Mouse (Mus musculus): ENCODE measurements around the gene Havcr1. TPM values are rescaled to one million over a fixed set of nuclear protein-coding genes. Genes with fewer than 3 reads are reported as not detected.
"Not testable (repeated sequence)": the region's sequence is repeated elsewhere in the genome, so short reads cannot be mapped to it uniquely, and the experiment has no call there.

The Havcr1 gene
- polyA plus RNA-seq, 1 experiment from 2014 or later, result not detected

GRCm38 (mm10) chr11:46741716-46742115 lies 6.8 kb downstream of the Havcr1 start:
- no peaks in the 10 kb centered on the region for H3K9me3 ChIP-seq
- no peak overlapping the region for H3K27ac ChIP-seq (replicated peaks)
- no peak for ATAC-seq (ENCODE audit: low FRiP score, low read depth)
- no peak overlapping the region for H3K9ac ChIP-seq (replicated peaks)
- WGBS, result 69% methylated on average over 3 of the region's 3 CpGs
- no peaks in the 10 kb centered on the region for H3K4me1 ChIP-seq
- no peak overlapping the region for H3K4me2 ChIP-seq (replicated peaks)
- no peak overlapping the region for H3K4me3 ChIP-seq
- no peaks in the 10 kb centered on the region for H3K36me3 ChIP-seq
- no peaks in the 10 kb centered on the region for H3K27me3 ChIP-seq

DNA sequence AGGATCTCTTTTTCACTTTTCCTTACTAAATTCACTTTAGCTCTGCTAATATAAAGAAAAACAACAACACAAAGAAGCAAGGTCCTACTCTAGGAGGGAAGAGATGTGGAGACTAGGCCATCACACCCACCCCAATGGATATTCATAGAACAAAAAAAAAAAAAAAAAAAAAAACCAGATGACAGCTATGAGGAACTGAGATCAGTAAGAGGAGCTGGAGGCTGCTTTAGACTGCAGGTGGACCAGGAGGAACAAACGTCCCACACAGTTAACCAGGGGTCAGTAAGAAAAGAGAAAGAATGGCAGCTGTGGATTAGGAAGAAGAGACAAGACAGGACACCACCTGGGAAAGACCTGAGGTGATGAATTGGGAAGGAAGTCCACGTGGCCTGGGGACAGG lies 13.1 kb downstream of the Havcr1 start:
- H3K27ac ChIP-seq (replicated peaks), result no peak overlapping the region
- no peak overlapping the region for H3K4me3 ChIP-seq
- 63% methylated on average over 2 of the region's 2 CpGs for WGBS
- H3K9ac ChIP-seq (replicated peaks), result no peak overlapping the region
- H3K9me3 ChIP-seq, result no peaks in the 10 kb centered on the region
- ATAC-seq (ENCODE audit: low FRiP score, low read depth), result no peak
- no peaks in the 10 kb centered on the region for H3K27me3 ChIP-seq
- no peaks in the 10 kb centered on the region for H3K36me3 ChIP-seq
- no peak overlapping the region for H3K4me2 ChIP-seq (replicated peaks)
- no peaks in the 10 kb centered on the region for H3K4me1 ChIP-seq

DNA sequence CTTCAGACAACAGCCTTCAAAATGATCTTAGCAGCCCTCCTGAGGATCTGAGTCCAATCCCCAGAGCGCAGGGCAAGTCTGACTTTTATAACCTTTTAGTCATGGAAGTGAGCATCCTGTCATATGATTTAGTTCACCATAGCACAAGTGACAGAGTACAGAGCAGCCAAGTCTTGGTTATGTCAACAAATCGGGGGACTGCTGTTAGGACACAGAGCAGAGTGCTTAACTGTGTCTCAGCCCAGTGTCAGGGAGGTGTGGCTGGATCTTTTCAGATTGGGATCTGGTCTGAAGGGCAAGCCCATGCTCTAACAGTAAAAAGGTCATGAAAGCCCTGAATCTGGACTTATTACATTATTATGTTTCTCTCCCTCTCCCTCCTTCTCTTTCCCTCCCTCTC lies 18.8 kb downstream of the Havcr1 start:
- 84% methylated on average over 2 of the region's 2 CpGs for WGBS
- H3K4me1 ChIP-seq, result no peaks in the 10 kb centered on the region
- H3K36me3 ChIP-seq, result no peaks in the 10 kb centered on the region
- H3K4me2 ChIP-seq (replicated peaks), result no peak overlapping the region
- no peak overlapping the region for H3K9ac ChIP-seq (replicated peaks)
- no peak for ATAC-seq (ENCODE audit: low FRiP score, low read depth)
- H3K27me3 ChIP-seq, result no peaks in the 10 kb centered on the region
- no peaks in the 10 kb centered on the region for H3K9me3 ChIP-seq
- H3K4me3 ChIP-seq, result no peak overlapping the region
- H3K27ac ChIP-seq (replicated peaks), result no peak overlapping the region

- H3K36me3 ChIP-seq, result no peaks in the 10 kb centered on the region
- no peak overlapping the region for H3K27ac ChIP-seq (replicated peaks)
- no peak overlapping the region for H3K9ac ChIP-seq (replicated peaks)
- no peak overlapping the region for H3K4me3 ChIP-seq
- no peaks in the 10 kb centered on the region for H3K4me1 ChIP-seq
- ATAC-seq (ENCODE audit: low FRiP score, low read depth), result no peak
- no peaks in the 10 kb centered on the region for H3K27me3 ChIP-seq
- 70% methylated on average over 4 of the region's 4 CpGs for WGBS
- H3K9me3 ChIP-seq, result no peaks in the 10 kb centered on the region
- H3K4me2 ChIP-seq (replicated peaks), result no peak overlapping the region
Measured at GRCm38 (mm10) chr11:46754669-46755068, 19.8 kb downstream of the Havcr1 start.

DNA sequence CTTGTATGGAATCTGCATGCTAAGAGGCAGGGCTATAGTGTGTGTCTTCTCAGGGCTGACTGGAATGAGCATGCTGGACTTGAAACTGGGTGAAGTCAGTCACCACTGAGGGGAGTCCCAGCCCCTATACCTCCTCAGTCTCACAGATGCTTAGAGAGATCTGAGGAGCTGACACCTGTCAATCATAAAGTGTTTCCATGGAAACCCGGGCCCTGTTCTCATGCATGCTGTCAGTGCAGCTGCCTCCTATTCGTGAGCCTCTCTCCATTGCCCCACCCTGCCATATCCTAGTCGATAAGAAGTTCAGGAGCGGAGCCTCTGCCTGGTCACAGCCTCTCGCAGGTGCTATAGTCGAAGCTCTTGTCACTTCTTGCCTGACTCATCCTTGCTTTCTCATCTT lies 20.8 kb downstream of the Havcr1 start:
- 0 out of 2 replicates have a peak, but pooled peaks have one; percentile 27 for ATAC-seq (ENCODE audit: low FRiP score, low read depth)
- not testable (repeated sequence) for H3K4me2 ChIP-seq (replicated peaks); H3K36me3 ChIP-seq; H3K4me3 ChIP-seq; H3K4me1 ChIP-seq; H3K9ac ChIP-seq (replicated peaks); H3K9me3 ChIP-seq; H3K27ac ChIP-seq (replicated peaks); H3K27me3 ChIP-seq
- WGBS, result 84% methylated on average over 6 of the region's 6 CpGs

DNA sequence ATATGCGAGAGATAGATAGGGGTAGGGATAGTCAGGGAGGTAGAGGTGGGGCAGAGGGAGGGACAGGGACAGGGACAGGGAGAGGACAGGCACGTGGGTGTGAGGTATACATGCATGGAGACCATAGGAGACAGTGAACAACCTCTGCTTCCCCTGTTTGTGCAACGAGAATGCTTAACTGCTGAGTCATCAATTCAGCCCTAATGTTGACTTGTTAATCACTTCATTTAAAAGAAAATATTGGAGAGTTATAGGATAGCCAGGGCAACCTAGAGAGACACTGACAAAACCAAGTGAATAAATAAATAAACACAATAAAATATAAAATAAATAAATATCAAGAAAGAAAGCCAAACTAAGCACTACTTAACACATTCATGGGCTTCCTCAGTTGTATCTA lies 42.0 kb downstream of the Havcr1 start:
- H3K9me3 ChIP-seq, result no peaks in the 10 kb centered on the region
- H3K4me1 ChIP-seq, result no peaks in the 10 kb centered on the region
- no peaks in the 10 kb centered on the region for H3K27me3 ChIP-seq
- no peak overlapping the region for H3K4me3 ChIP-seq
- no peak overlapping the region for H3K27ac ChIP-seq (replicated peaks)
- no peak for ATAC-seq (ENCODE audit: low FRiP score, low read depth)
- no peaks in the 10 kb centered on the region for H3K36me3 ChIP-seq
- 85% methylated on average over 3 of the region's 3 CpGs for WGBS
- no peak overlapping the region for H3K9ac ChIP-seq (replicated peaks)
- H3K4me2 ChIP-seq (replicated peaks), result no peak overlapping the region

GRCm38 (mm10) chr11:46779811-46780210 lies 44.9 kb downstream of the Havcr1 start:
- H3K27me3 ChIP-seq, result no peaks in the 10 kb centered on the region
- H3K27ac ChIP-seq (replicated peaks), result no peak overlapping the region
- no peak overlapping the region for H3K9ac ChIP-seq (replicated peaks)
- H3K36me3 ChIP-seq, result no peaks in the 10 kb centered on the region
- H3K4me3 ChIP-seq, result no peak overlapping the region
- H3K4me2 ChIP-seq (replicated peaks), result no peak overlapping the region
- no peak for ATAC-seq (ENCODE audit: low FRiP score, low read depth)
- no peaks in the 10 kb centered on the region for H3K9me3 ChIP-seq
- 92% methylated on average over 2 of the region's 2 CpGs for whole genome bisulfite sequencing
- H3K4me1 ChIP-seq, result no peaks in the 10 kb centered on the region

DNA sequence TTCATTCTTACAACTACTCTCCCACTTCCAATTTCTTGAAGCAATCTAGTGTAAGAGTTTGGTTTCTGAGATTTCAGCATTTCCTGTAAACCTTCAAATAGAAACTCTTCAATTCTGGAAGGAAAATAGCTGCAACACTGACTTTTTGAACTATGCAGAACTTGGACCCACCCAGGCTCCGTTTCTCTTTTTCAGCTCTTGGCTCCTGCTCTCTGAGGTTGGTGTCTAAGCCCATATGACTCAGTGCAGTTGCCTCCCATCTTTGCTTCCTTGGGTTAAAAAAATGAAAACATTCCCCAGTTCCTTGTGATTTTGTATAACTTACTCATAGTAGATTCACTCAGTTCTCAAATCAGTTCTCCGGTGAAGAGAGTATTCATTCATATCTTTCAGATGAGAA lies 69.6 kb downstream of the Havcr1 start:
- no peak overlapping the region for H3K4me2 ChIP-seq (replicated peaks)
- no peaks in the 10 kb centered on the region for H3K27me3 ChIP-seq
- H3K4me1 ChIP-seq, result no peaks in the 10 kb centered on the region
- no peak overlapping the region for H3K9ac ChIP-seq (replicated peaks)
- 88% methylated on average over 2 of the region's 2 CpGs for WGBS
- no peak for ATAC-seq (ENCODE audit: low FRiP score, low read depth)
- no peak overlapping the region for H3K27ac ChIP-seq (replicated peaks)
- H3K9me3 ChIP-seq, result no peaks in the 10 kb centered on the region
- H3K4me3 ChIP-seq, result no peak overlapping the region
- H3K36me3 ChIP-seq, result no peaks in the 10 kb centered on the region

DNA sequence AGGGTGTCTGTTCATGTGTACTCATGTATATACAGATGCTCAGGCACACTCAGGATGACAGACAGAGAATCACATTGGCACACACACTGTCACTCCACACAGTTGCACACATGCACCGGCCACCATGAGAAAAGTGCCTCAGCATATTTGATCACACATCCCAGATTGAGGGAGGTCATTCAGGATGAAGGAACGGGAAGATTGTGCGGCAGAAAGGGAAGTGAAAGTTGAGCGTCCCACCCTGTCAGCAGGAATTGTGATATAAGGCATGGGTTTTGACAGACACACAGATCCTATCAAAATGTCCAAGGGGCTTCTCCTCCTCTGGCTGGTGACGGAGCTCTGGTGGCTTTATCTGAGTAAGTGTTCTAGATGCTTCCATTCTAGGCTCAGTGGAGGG lies 75.6 kb downstream of the Havcr1 start, which contains the start of gene Timd4:
Timd4 (plus strand) TSS at position 290 of the 400 bp plus-strand sequence.
- WGBS, result 90% methylated on average over 5 of the region's 5 CpGs
- no peaks in the 10 kb centered on the region for H3K27me3 ChIP-seq
- H3K9me3 ChIP-seq, result no peaks in the 10 kb centered on the region
- no peak within 1 kb of the TSS for H3K9ac ChIP-seq (replicated peaks)
- no peak for ATAC-seq (ENCODE audit: low FRiP score, low read depth)
- H3K4me3 ChIP-seq, result no peak within 1 kb of the TSS
- no peak within 1 kb of the TSS for H3K4me2 ChIP-seq (replicated peaks)
- H3K4me1 ChIP-seq, result no peaks in the 10 kb centered on the region
- no peaks in the 10 kb centered on the region for H3K36me3 ChIP-seq
- H3K27ac ChIP-seq (replicated peaks), result no peak within 1 kb of the TSS

DNA sequence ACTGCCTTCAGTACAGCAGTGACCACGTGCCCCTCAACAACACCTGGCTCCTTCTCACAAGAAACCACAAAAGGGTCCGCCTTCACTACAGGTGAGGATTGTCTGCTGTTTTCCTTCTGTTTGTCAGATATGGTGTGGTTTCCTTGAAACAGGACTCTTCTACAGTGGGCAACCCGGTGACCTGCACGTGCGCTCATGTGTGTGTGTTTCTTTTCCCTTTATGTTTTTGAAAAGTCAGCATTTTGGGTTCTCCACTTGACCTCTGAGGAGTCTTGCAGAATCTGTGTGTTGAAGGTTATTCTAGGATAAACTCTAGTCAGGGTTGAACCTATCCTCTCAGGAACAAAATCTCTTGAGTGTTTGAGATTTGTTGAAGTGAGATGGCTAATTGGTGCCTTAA lies 82.8 kb downstream of the Havcr1 start:
- no peak overlapping the region for H3K4me2 ChIP-seq (replicated peaks)
- no peak for ATAC-seq (ENCODE audit: low FRiP score, low read depth)
- WGBS, result 89% methylated on average over 5 of the region's 5 CpGs
- H3K36me3 ChIP-seq, result no peaks in the 10 kb centered on the region
- H3K9ac ChIP-seq (replicated peaks), result no peak overlapping the region
- H3K27me3 ChIP-seq, result no peaks in the 10 kb centered on the region
- no peak overlapping the region for H3K4me3 ChIP-seq
- H3K4me1 ChIP-seq, result no peaks in the 10 kb centered on the region
- no peaks in the 10 kb centered on the region for H3K9me3 ChIP-seq
- H3K27ac ChIP-seq (replicated peaks), result no peak overlapping the region

GRCm38 (mm10) chr11:46819930-46820329 lies 85.0 kb downstream of the Havcr1 start:
- Histone ChIP-seq H3K4me2 (replicated peaks) (no peak overlapping the region), H3K9me3 (no peaks in the 10 kb centered on the region), H3K27me3 (no peaks in the 10 kb centered on the region), H3K4me1 (no peaks in the 10 kb centered on the region), H3K4me3 (no peak overlapping the region), H3K36me3 (no peaks in the 10 kb centered on the region), H3K27ac (replicated peaks) (no peak overlapping the region), H3K9ac (replicated peaks) (no peak overlapping the region)
- WGBS, result 65% methylated on average over 4 of the region's 4 CpGs
- ATAC-seq (ENCODE audit: low FRiP score, low read depth), result no peak
